Mouse (Mus musculus) regulatory T cell (primary cell): Measurements from ENCODE around the gene Plxnb1.

Source experiments
- in situ Hi-C: fragments of 300-600 bp; cut with MboI, MseI; formaldehyde crosslinking; loops from one replicate; pipeline ENCODE4 v1.15.1; 2025; ENCODE audit warnings: high pct_unique_total_duplicates

Plxnb1 gene

GRCm38 (mm10) chr9:109097831-109098230 is 2.6 kb downstream of the Plxnb1 start:
- in situ Hi-C loops = loop anchor here (10.0 kb wide), 1 partner anchor 243 kb away; the partner anchor contains the start of gene Slc26a6

GRCm38 (mm10) chr9:109098366-109098765 is 3.2 kb downstream of the Plxnb1 start:
- in situ Hi-C loops = loop anchor here (10.0 kb wide), 1 partner anchor 244 kb away; the partner anchor contains the start of gene Slc26a6

- in situ Hi-C loops = loop anchor here (10.0 kb wide), 1 partner anchor 244 kb away; the partner anchor contains the start of gene Slc26a6
These were observed 3.8 kb downstream of the Plxnb1 start for GRCm38 (mm10) chr9:109098969-109099368.

- in situ Hi-C loops = loop anchor here (10.0 kb wide), 1 partner anchor 1084 kb away; no protein-coding TSS in a partner anchor
These were observed 5.2 kb downstream of the Plxnb1 start for GRCm38 (mm10) chr9:109100307-109100928.

GRCm38 (mm10) chr9:109101933-109102445 is 6.8 kb downstream of the Plxnb1 start:
- in situ Hi-C loops = loop anchor here (10.0 kb wide), 1 partner anchor 1083 kb away; no protein-coding TSS in a partner anchor

- in situ Hi-C loops = loop anchor here (10.0 kb wide), 1 partner anchor 1082 kb away; no protein-coding TSS in a partner anchor
These were observed 7.4 kb downstream of the Plxnb1 start for GRCm38 (mm10) chr9:109102541-109102940.

- in situ Hi-C loops = loop anchor here (10.0 kb wide), 1 partner anchor 1082 kb away; no protein-coding TSS in a partner anchor
These were observed 8.1 kb downstream of the Plxnb1 start for GRCm38 (mm10) chr9:109103250-109103649.

GRCm38 (mm10) chr9:109104083-109104482 is 8.9 kb downstream of the Plxnb1 start:
- in situ Hi-C loops = loop anchor here (10.0 kb wide), 1 partner anchor 1081 kb away; no protein-coding TSS in a partner anchor

- in situ Hi-C loops = loop anchor here (10.0 kb wide), 1 partner anchor 1080 kb away; no protein-coding TSS in a partner anchor
These were observed 9.8 kb downstream of the Plxnb1 start for GRCm38 (mm10) chr9:109105011-109105410.

- in situ Hi-C loops = loop anchor here (10.0 kb wide), 1 partner anchor 1079 kb away; no protein-coding TSS in a partner anchor
These were observed 10.5 kb downstream of the Plxnb1 start for GRCm38 (mm10) chr9:109105648-109106047.

- in situ Hi-C loops = loop anchor here (10.0 kb wide), 1 partner anchor 1077 kb away; no protein-coding TSS in a partner anchor
These were observed 12.2 kb downstream of the Plxnb1 start for GRCm38 (mm10) chr9:109107341-109107740.

- in situ Hi-C loops = no loop called here
These were observed 15.1 kb downstream of the Plxnb1 start for GRCm38 (mm10) chr9:109110240-109110639.

- in situ Hi-C loops = no loop called here
These were observed 15.9 kb downstream of the Plxnb1 start for GRCm38 (mm10) chr9:109111101-109111500.

- in situ Hi-C loops = no loop called here
These were observed 16.4 kb downstream of the Plxnb1 start for GRCm38 (mm10) chr9:109111591-109111990.

GRCm38 (mm10) chr9:109113331-109113730 is 18.1 kb downstream of the Plxnb1 start:
- in situ Hi-C loops = no loop called here

GRCm38 (mm10) chr9:109114276-109114675 is 19.1 kb downstream of the Plxnb1 start:
- in situ Hi-C loops = no loop called here

- in situ Hi-C loops = no loop called here
These were observed 19.7 kb downstream of the Plxnb1 start for GRCm38 (mm10) chr9:109114871-109115270.

- in situ Hi-C loops = no loop called here
These were observed 21.0 kb downstream of the Plxnb1 start for GRCm38 (mm10) chr9:109116205-109116604.

- in situ Hi-C loops = no loop called here
These were observed 22.9 kb downstream of the Plxnb1 start for GRCm38 (mm10) chr9:109118106-109118505.

- in situ Hi-C loops = no loop called here
These were observed 24.4 kb downstream of the Plxnb1 start for GRCm38 (mm10) chr9:109119571-109119970.

GRCm38 (mm10) chr9:109120956-109121355 is 25.8 kb downstream of the Plxnb1 start:
- in situ Hi-C loops = loop anchor here (5.0 kb wide), 2 partner anchors 39 to 114 kb away; partner anchors contain the start of genes Ccdc51 and Tma7

- in situ Hi-C loops = loop anchor here (5.0 kb wide), 2 partner anchors 40 to 115 kb away; partner anchors contain the start of genes Ccdc51 and Tma7
These were observed 27.4 kb downstream of the Plxnb1 start for GRCm38 (mm10) chr9:109122553-109123085.
